Mouse (Mus musculus) lung, embryonic 14.5 days (tissue): ENCODE data around the gene Tcf7l1. TPM values are rescaled to one million over a fixed set of nuclear protein-coding genes. Genes with fewer than 3 reads are reported as not detected.
A peak's percentile ranks its signal among the peaks of the same experiment; 100 is the strongest.

Experiments
- ATAC-seq: fragments of 200-750 bp; cut with Nextera tagmentation; 2 replicates; pipeline ENCODE4 v1.8.0; 2017; ENCODE audit warnings: mild to moderate bottlenecking, moderate TSS enrichment, moderate library complexity; ENCODE audit not compliant: insufficient read depth
- DNase-seq: peaks from one replicate; pipeline ENCODE4 v3.0.0-alpha.2; 2015
- H3K27ac ChIP-seq: fragments of 300-500 bp; sonication (generic); 2 replicates; pipeline ENCODE4 v1.5.1; 2014; ENCODE audit warnings: low read depth, mild to moderate bottlenecking, moderate library complexity
- H3K27me3 ChIP-seq: fragments of 300-500 bp; sonication (generic); 2 replicates; pipeline ENCODE4 v1.6.1; 2014; ENCODE audit warnings: low read length, control low read depth; ENCODE audit not compliant: insufficient read depth
- H3K36me3 ChIP-seq: fragments of 300-500 bp; sonication (generic); 2 replicates; pipeline ENCODE4 v1.6.1; 2014; ENCODE audit warnings: control low read depth; ENCODE audit not compliant: insufficient read depth
- H3K4me1 ChIP-seq: fragments of 300-500 bp; sonication (generic); 2 replicates; pipeline ENCODE4 v1.6.1; 2014; ENCODE audit warnings: antibody characterized with exemption, control low read depth; ENCODE audit not compliant: insufficient read depth
- H3K4me2 ChIP-seq: fragments of 300-500 bp; sonication (generic); 2 replicates; pipeline ENCODE4 v1.6.1; 2014; ENCODE audit warnings: mild to moderate bottlenecking
- H3K4me3 ChIP-seq: fragments of 300-500 bp; sonication (generic); 2 replicates; pipeline ENCODE4 v1.5.1; 2014; ENCODE audit warnings: low read depth, low read length
- H3K9ac ChIP-seq: fragments of 300-500 bp; sonication (generic); 2 replicates; pipeline ENCODE4 v1.6.1; 2014
- H3K9me3 ChIP-seq: fragments of 300-500 bp; sonication (generic); 2 replicates; pipeline ENCODE4 v1.6.1; 2016; ENCODE audit warnings: low read depth, low read length, control low read depth
- CTCF ChIP-seq: IDR thresholded peaks from 2 replicates; pipeline ENCODE4 v1.5.1; 2016; ENCODE audit warnings: antibody characterized with exemption, low read depth
- WGBS: fragments of 180-500 bp; shearing (Covaris S2); extraction: QIAGEN DNeasy Blood & Tissue Kit; methylation state at CpG from one replicate; pipeline ENCODE4 v1.1.7; 2014; 5-methylcytosine and 5-hydroxymethylcytosine counted together
- polyA plus RNA-seq: library from polyadenylated mRNA; unstranded; fragments of >200 nt; fragmentation: Nextera tagmentation; extraction: Ambion mirVana; gene quantifications from 2 replicates; pipeline ENCODE4 v1.2.1, GENCODE M21; 2014

Tcf7l1 gene
- polyA plus RNA-seq, 1 experiment from 2014 or later: 41.1 TPM

- WGBS: 31% methylated on average over 9 of the region's 9 CpGs
- Histone ChIP-seq H3K27ac (peak overlapping the region; percentile 98), H3K4me2 (0 out of 2 replicates have a peak overlapping the region, but pooled peaks have one; percentile 14), H3K4me3 (no peak overlapping the region), H3K36me3 (no peaks in the 10 kb centered on the region), H3K9me3 (no peaks in the 10 kb centered on the region), H3K9ac (no peak overlapping the region), H3K27me3 (no peaks in the 10 kb centered on the region), H3K4me1 (peaks cover 34% of the 10 kb centered on the region)
- no peak for ATAC-seq
- no peak for TF ChIP-seq CTCF
- DNase-seq: peak; percentile 43
These were observed 110.4 kb downstream of the Tcf7l1 start for GRCm38 (mm10) chr6:72678631-72679030.

- peak overlapping the region; percentile 27; the same call in 1 of the 2 replicates for H3K9ac ChIP-seq
- peaks cover 36% of the 10 kb centered on the region for H3K4me1 ChIP-seq
- no peaks in the 10 kb centered on the region for H3K27me3 ChIP-seq
- ATAC-seq: peak; percentile 76
- H3K4me3 ChIP-seq: peak overlapping the region; percentile 30
- no peak for TF ChIP-seq CTCF
- no peaks in the 10 kb centered on the region for H3K9me3 ChIP-seq
- H3K27ac ChIP-seq: peak overlapping the region; percentile 98
- H3K36me3 ChIP-seq: no peaks in the 10 kb centered on the region
- peak; percentile 88 for DNase-seq
- 17% methylated on average over 11 of the region's 11 CpGs for WGBS
- H3K4me2 ChIP-seq: peak overlapping the region; percentile 65
These were observed 111.4 kb downstream of the Tcf7l1 start for GRCm38 (mm10) chr6:72677510-72678220.

- peak; percentile 70 for ATAC-seq
- H3K4me1 ChIP-seq: peaks cover 36% of the 10 kb centered on the region
- peak overlapping the region; percentile 30 for H3K4me3 ChIP-seq
- H3K4me2 ChIP-seq: peak overlapping the region; percentile 65
- H3K27ac ChIP-seq: peak overlapping the region; percentile 98
- H3K9ac ChIP-seq: peak overlapping the region; percentile 27; the same call in 1 of the 2 replicates
- H3K27me3 ChIP-seq: no peaks in the 10 kb centered on the region
- TF ChIP-seq CTCF: no peak
- 16% methylated on average over 10 of the region's 10 CpGs for WGBS
- H3K9me3 ChIP-seq: no peaks in the 10 kb centered on the region
- no peaks in the 10 kb centered on the region for H3K36me3 ChIP-seq
- DNase-seq: peak; percentile 80
These were observed 112.0 kb downstream of the Tcf7l1 start for GRCm38 (mm10) chr6:72677079-72677478.

- DNase-seq (peak; percentile 49), ATAC-seq (peak; percentile 12; the same call in 1 of the 2 replicates)
- Histone ChIP-seq H3K27ac (peak overlapping the region; percentile 98), H3K4me1 (peaks cover 41% of the 10 kb centered on the region), H3K36me3 (no peaks in the 10 kb centered on the region), H3K4me3 (peak overlapping the region; percentile 30; the same call in 1 of the 2 replicates), H3K27me3 (no peaks in the 10 kb centered on the region), H3K9ac (peak overlapping the region; percentile 36), H3K9me3 (no peaks in the 10 kb centered on the region), H3K4me2 (peak overlapping the region; percentile 65)
- 31% methylated on average over 2 of the region's 2 CpGs for WGBS
- TF ChIP-seq CTCF: peak; percentile 46
These were observed 112.7 kb downstream of the Tcf7l1 start for GRCm38 (mm10) chr6:72676376-72676775.

GRCm38 (mm10) chr6:72673751-72674150 lies 115.3 kb downstream of the Tcf7l1 start:
- Histone ChIP-seq H3K9me3 (no peaks in the 10 kb centered on the region), H3K27me3 (no peaks in the 10 kb centered on the region), H3K36me3 (no peaks in the 10 kb centered on the region), H3K27ac (peak overlapping the region; percentile 70; the same call in 1 of the 2 replicates), H3K4me1 (peaks cover 35% of the 10 kb centered on the region), H3K4me3 (no peak overlapping the region), H3K4me2 (no peak overlapping the region), H3K9ac (no peak overlapping the region; the same call in 1 of the 2 replicates)
- no peak for ATAC-seq
- DNase-seq: no peak
- no peak for TF ChIP-seq CTCF

- no peak for DNase-seq
- 50% methylated on average over 8 of the region's 8 CpGs for WGBS
- no peak; the same call in 1 of the 2 replicates for ATAC-seq
- Histone ChIP-seq H3K9ac (no peak overlapping the region), H3K4me3 (no peak overlapping the region), H3K4me1 (peaks cover 18% of the 10 kb centered on the region), H3K4me2 (no peak overlapping the region), H3K27me3 (no peaks in the 10 kb centered on the region), H3K36me3 (no peaks in the 10 kb centered on the region), H3K27ac (no peak overlapping the region), H3K9me3 (no peaks in the 10 kb centered on the region)
- peak; percentile 27 for TF ChIP-seq CTCF
These were observed 117.9 kb downstream of the Tcf7l1 start for GRCm38 (mm10) chr6:72671129-72671528.

GRCm38 (mm10) chr6:72667021-72667420 lies 122.0 kb downstream of the Tcf7l1 start:
- WGBS: 63% methylated on average over 4 of the region's 4 CpGs
- no peaks in the 10 kb centered on the region for H3K27me3 ChIP-seq
- no peak overlapping the region for H3K9ac ChIP-seq
- no peaks in the 10 kb centered on the region for H3K36me3 ChIP-seq
- DNase-seq: peak; percentile 81
- no peak for ATAC-seq
- H3K27ac ChIP-seq: no peak overlapping the region
- H3K4me3 ChIP-seq: no peak overlapping the region
- peak; percentile 69 for TF ChIP-seq CTCF
- H3K4me1 ChIP-seq: peaks cover 16% of the 10 kb centered on the region
- no peaks in the 10 kb centered on the region for H3K9me3 ChIP-seq
- H3K4me2 ChIP-seq: no peak overlapping the region
